Mouse (Mus musculus) limb, embryonic 11.5 days (tissue): ENCODE measurements around the gene Cdkl3. TPM values are rescaled to one million over a fixed set of nuclear protein-coding genes. Genes with fewer than 3 reads are reported as not detected.

ENCODE experiments used
- ATAC-seq: fragments of 200-750 bp; cut with Nextera tagmentation; 2 replicates; pipeline ENCODE4 v1.8.0; 2017; ENCODE audit warnings: low read depth; ENCODE audit not compliant: insufficient number of reproducible peaks, low FRiP score, low TSS enrichment
- DNase-seq: peaks from one replicate; pipeline ENCODE4 v3.0.0-alpha.2; 2015; ENCODE audit warnings: low spot score
- H3K27ac ChIP-seq: fragments of 300-500 bp; sonication (generic); replicated peaks from 2 replicates; pipeline ENCODE4 v1.5.1; 2014; ENCODE audit warnings: low read depth, mild to moderate bottlenecking, low read length
- H3K27me3 ChIP-seq: fragments of 300-500 bp; sonication (generic); 2 replicates; pipeline ENCODE4 v1.6.1; 2014; ENCODE audit warnings: mild to moderate bottlenecking, low read length, mixed read lengths; ENCODE audit not compliant: control insufficient read depth, insufficient read depth
- H3K36me3 ChIP-seq: fragments of 300-500 bp; sonication (generic); 2 replicates; pipeline ENCODE4 v1.6.1; 2014; ENCODE audit warnings: mild to moderate bottlenecking, low read length, moderate library complexity, mixed read lengths; ENCODE audit not compliant: control insufficient read depth, insufficient read depth
- H3K4me1 ChIP-seq: fragments of 300-500 bp; sonication (generic); 2 replicates; pipeline ENCODE4 v1.6.1; 2014; ENCODE audit warnings: low read length, mixed read lengths; ENCODE audit not compliant: control insufficient read depth, insufficient read depth
- H3K4me2 ChIP-seq: fragments of 300-500 bp; sonication (generic); 2 replicates; pipeline ENCODE4 v1.6.1; 2014; ENCODE audit warnings: low read depth, mild to moderate bottlenecking, moderate library complexity; ENCODE audit not compliant: severe bottlenecking
- H3K4me3 ChIP-seq: fragments of 300-500 bp; sonication (generic); 2 replicates; pipeline ENCODE4 v1.5.1; 2014; ENCODE audit warnings: low read depth, low read length
- H3K9ac ChIP-seq: fragments of 300-500 bp; sonication (generic); 2 replicates; pipeline ENCODE4 v1.6.1; 2014; ENCODE audit warnings: mild to moderate bottlenecking, low read length
- H3K9me3 ChIP-seq: fragments of 300-500 bp; sonication (generic); 2 replicates; pipeline ENCODE4 v1.6.1; 2016; ENCODE audit warnings: low read length; ENCODE audit not compliant: control insufficient read depth
- WGBS: fragments of 180-500 bp; shearing (Covaris S2); extraction: QIAGEN DNeasy Blood & Tissue Kit; methylation state at CpG from one replicate; pipeline ENCODE4 v1.1.7; 2014; 5-methylcytosine and 5-hydroxymethylcytosine counted together
- polyA plus RNA-seq: library from polyadenylated mRNA; unstranded; fragments of >200 nt; fragmentation: Nextera tagmentation; extraction: Ambion mirVana; gene quantifications from 2 replicates; pipeline ENCODE4 v1.2.1, GENCODE M21; 2014

Gene Cdkl3
- polyA plus RNA-seq, 1 experiment from 2014 or later = 9.6 TPM

- H3K4me3 ChIP-seq = no peak overlapping the region
- DNase-seq (peak; percentile 28), ATAC-seq (no peak)
- H3K4me2 ChIP-seq = no peak overlapping the region
- no peaks in the 10 kb centered on the region for H3K27me3 ChIP-seq
- H3K4me1 ChIP-seq = no peaks in the 10 kb centered on the region
- WGBS = 54% methylated on average over 19 of the region's 19 CpGs
- no peak overlapping the region; the same call in 1 of the 2 replicates for H3K27ac ChIP-seq
- H3K36me3 ChIP-seq = no peaks in the 10 kb centered on the region
- H3K9me3 ChIP-seq = no peaks in the 10 kb centered on the region
- no peak overlapping the region; the same call in 1 of the 2 replicates for H3K9ac ChIP-seq
These were observed 72.0 kb downstream of the Cdkl3 start for GRCm38 (mm10) chr11:52075794-52076633.

- Histone ChIP-seq H3K4me3 (no peak overlapping the region), H3K27me3 (no peaks in the 10 kb centered on the region)
- WGBS = 88% methylated on average over 6 of the region's 6 CpGs
These were observed 72.8 kb downstream of the Cdkl3 start for GRCm38 (mm10) chr11:52076742-52077352.

GRCm38 (mm10) chr11:52077939-52078338, 73.9 kb downstream of the Cdkl3 start:
- ATAC-seq = no peak
- no peaks in the 10 kb centered on the region for H3K9me3 ChIP-seq
- H3K4me3 ChIP-seq = no peak overlapping the region
- no peak for DNase-seq
- WGBS = 83% methylated on average over 4 of the region's 4 CpGs
- no peak overlapping the region for H3K27ac ChIP-seq
- H3K4me1 ChIP-seq = no peaks in the 10 kb centered on the region
- no peaks in the 10 kb centered on the region for H3K27me3 ChIP-seq
- no peak overlapping the region for H3K4me2 ChIP-seq
- no peaks in the 10 kb centered on the region for H3K36me3 ChIP-seq
- H3K9ac ChIP-seq = no peak overlapping the region

More at GRCm38 (mm10) chr11:52076742-52077352, 72.8 kb downstream of the Cdkl3 start:
- Histone ChIP-seq H3K27ac (no peak overlapping the region), H3K9ac (no peak overlapping the region), H3K36me3 (no peaks in the 10 kb centered on the region), H3K9me3 (no peaks in the 10 kb centered on the region), H3K4me1 (no peaks in the 10 kb centered on the region), H3K4me2 (no peak overlapping the region)
- no peak for ATAC-seq
- no peak for DNase-seq

- no peak overlapping the region for H3K4me2 ChIP-seq
- H3K36me3 ChIP-seq = no peaks in the 10 kb centered on the region
- no peak overlapping the region for H3K9ac ChIP-seq
- WGBS = 36% methylated on average over 5 of the region's 5 CpGs
- no peak overlapping the region for H3K4me3 ChIP-seq
- ATAC-seq = no peak
- no peaks in the 10 kb centered on the region for H3K9me3 ChIP-seq
- H3K27ac ChIP-seq = no peak overlapping the region
- no peaks in the 10 kb centered on the region for H3K4me1 ChIP-seq
- DNase-seq = peak; percentile 46
- H3K27me3 ChIP-seq = no peaks in the 10 kb centered on the region
These were observed 76.0 kb downstream of the Cdkl3 start for GRCm38 (mm10) chr11:52079978-52080377.

- Histone ChIP-seq H3K4me1 (no peaks in the 10 kb centered on the region), H3K27me3 (no peaks in the 10 kb centered on the region), H3K4me2 (no peak overlapping the region), H3K27ac (no peak overlapping the region), H3K9me3 (no peaks in the 10 kb centered on the region), H3K36me3 (no peaks in the 10 kb centered on the region), H3K9ac (no peak overlapping the region), H3K4me3 (no peak overlapping the region)
- DNase-seq (no peak), ATAC-seq (no peak)
- 91% methylated on average over 2 of the region's 2 CpGs for WGBS
These were observed 76.6 kb downstream of the Cdkl3 start for GRCm38 (mm10) chr11:52080656-52081055.

GRCm38 (mm10) chr11:52085857-52086203, 81.8 kb downstream of the Cdkl3 start:
- 75% methylated on average over 4 of the region's 4 CpGs for WGBS
- H3K27ac ChIP-seq = no peak overlapping the region
- H3K4me3 ChIP-seq = no peak overlapping the region
- no peaks in the 10 kb centered on the region for H3K27me3 ChIP-seq
- H3K9ac ChIP-seq = no peak overlapping the region
- H3K36me3 ChIP-seq = no peaks in the 10 kb centered on the region
- no peak for DNase-seq
- ATAC-seq = no peak
- H3K9me3 ChIP-seq = no peaks in the 10 kb centered on the region
- peaks cover 7% of the 10 kb centered on the region; the same call in 1 of the 2 replicates for H3K4me1 ChIP-seq
- H3K4me2 ChIP-seq = no peak overlapping the region

- Histone ChIP-seq H3K4me2 (no peak overlapping the region), H3K9ac (no peak overlapping the region), H3K27ac (no peak overlapping the region), H3K27me3 (no peaks in the 10 kb centered on the region), H3K4me3 (no peak overlapping the region), H3K9me3 (no peaks in the 10 kb centered on the region), H3K4me1 (peaks cover 7% of the 10 kb centered on the region; the same call in 1 of the 2 replicates), H3K36me3 (no peaks in the 10 kb centered on the region)
- ATAC-seq = no peak
- WGBS = 71% methylated on average over 9 of the region's 9 CpGs
- DNase-seq = no peak
These were observed 82.3 kb downstream of the Cdkl3 start for GRCm38 (mm10) chr11:52086204-52086864.

GRCm38 (mm10) chr11:52089291-52089690, 85.3 kb downstream of the Cdkl3 start:
- no peak overlapping the region for H3K4me2 ChIP-seq
- no peak overlapping the region for H3K4me3 ChIP-seq
- H3K27me3 ChIP-seq = no peaks in the 10 kb centered on the region
- H3K4me1 ChIP-seq = peaks cover 7% of the 10 kb centered on the region; the same call in 1 of the 2 replicates
- peak overlapping the region; percentile 12; the same call in 1 of the 2 replicates for H3K9ac ChIP-seq
- WGBS = 65% methylated on average over 8 of the region's 8 CpGs
- DNase-seq = no peak
- H3K27ac ChIP-seq = no peak overlapping the region
- H3K36me3 ChIP-seq = no peaks in the 10 kb centered on the region
- no peak for ATAC-seq
- no peaks in the 10 kb centered on the region for H3K9me3 ChIP-seq
